Mouse (Mus musculus): ENCODE data around the gene Med15. TPM values are rescaled to one million over a fixed set of nuclear protein-coding genes. Genes with fewer than 3 reads are reported as not detected.
A peak's percentile ranks its signal among the peaks of the same experiment; 100 is the strongest.

The Med15 gene
- total RNA-seq (2018; cell fraction: chromatin; rRNA removed) = 100 to 1,000 TPM; 434 to 641 (median 506) TPM
- total RNA-seq (2018; cell fraction: cytosol; rRNA removed) = 100 to 1,000 TPM in 4 of 26 experiments, 10 to 100 TPM in 22; 68.7 to 119 (median 91.8) TPM
- total RNA-seq (2018; cell fraction: nucleus; rRNA removed) = 100 to 1,000 TPM; 187 to 438 (median 262) TPM
- 71.7 to 97.8 TPM (median 80.8 TPM) in 3 replicates for polyA plus RNA-seq (2018)

GRCm38 (mm10) chr16:17732841-17733340 is at the start of gene Med15:
TSS of gene Med15 (minus strand) at chr16:17732891.
- no peak within 1 kb of the TSS for H3K27ac ChIP-seq
- no peaks in the 10 kb centered on the region for H3K79me2 ChIP-seq (ENCODE audit: inconsistent target)
- no peaks in the 10 kb centered on the region for H3K36me3 ChIP-seq (ENCODE audit: inconsistent target)
- WGBS (ENCODE audit: missing documents) = 33% methylated on average over 2 of the region's 3 CpGs
- no peak within 1 kb of the TSS for H3K4me3 ChIP-seq (ENCODE audit: inconsistent target)

GRCm38 (mm10) chr16:17779692-17780091 is 47.0 kb upstream of the Med15 start:
- WGBS (ENCODE audit: missing documents) = 100% methylated on average over 1 of the region's 1 CpGs
- H3K4me3 ChIP-seq (ENCODE audit: inconsistent target) = no peak overlapping the region
- H3K27ac ChIP-seq = no peak overlapping the region
- no peaks in the 10 kb centered on the region for H3K36me3 ChIP-seq (ENCODE audit: inconsistent target)
- H3K79me2 ChIP-seq (ENCODE audit: inconsistent target) = no peaks in the 10 kb centered on the region

GRCm38 (mm10) chr16:17778223-17778622 is 45.5 kb upstream of the Med15 start:
- no peaks in the 10 kb centered on the region for H3K79me2 ChIP-seq (ENCODE audit: inconsistent target)
- H3K4me3 ChIP-seq (ENCODE audit: inconsistent target) = no peak overlapping the region
- WGBS (ENCODE audit: missing documents) = 77% methylated on average over 4 of the region's 4 CpGs
- no peaks in the 10 kb centered on the region for H3K36me3 ChIP-seq (ENCODE audit: inconsistent target)
- H3K27ac ChIP-seq = no peak overlapping the region

DNA sequence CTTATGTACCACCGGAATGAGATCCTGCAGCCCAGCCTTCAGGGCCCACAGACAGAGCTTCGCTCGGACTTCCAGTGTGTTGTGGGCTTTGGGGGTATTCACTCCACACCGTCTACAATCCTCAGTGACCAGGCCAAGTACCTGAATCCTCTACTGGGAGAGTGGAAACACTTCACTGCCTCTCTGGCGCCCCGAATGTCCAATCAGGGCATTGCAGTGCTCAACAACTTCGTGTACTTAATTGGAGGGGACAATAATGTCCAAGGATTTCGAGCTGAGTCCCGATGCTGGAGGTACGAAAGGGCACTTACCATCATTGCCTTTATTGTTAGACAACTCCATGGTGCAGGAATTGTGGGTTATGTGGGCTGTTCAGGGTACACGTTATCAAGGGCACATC is 44.1 kb upstream of the Med15 start:
- Histone ChIP-seq H3K4me3 (ENCODE audit: inconsistent target) (no peak overlapping the region), H3K27ac (no peak overlapping the region), H3K36me3 (ENCODE audit: inconsistent target) (peaks cover under 1% of the 10 kb centered on the region; the same call in 1 of the 2 replicates), H3K79me2 (ENCODE audit: inconsistent target) (no peaks in the 10 kb centered on the region)
- WGBS (ENCODE audit: missing documents) = 80% methylated on average over 11 of the region's 11 CpGs

DNA sequence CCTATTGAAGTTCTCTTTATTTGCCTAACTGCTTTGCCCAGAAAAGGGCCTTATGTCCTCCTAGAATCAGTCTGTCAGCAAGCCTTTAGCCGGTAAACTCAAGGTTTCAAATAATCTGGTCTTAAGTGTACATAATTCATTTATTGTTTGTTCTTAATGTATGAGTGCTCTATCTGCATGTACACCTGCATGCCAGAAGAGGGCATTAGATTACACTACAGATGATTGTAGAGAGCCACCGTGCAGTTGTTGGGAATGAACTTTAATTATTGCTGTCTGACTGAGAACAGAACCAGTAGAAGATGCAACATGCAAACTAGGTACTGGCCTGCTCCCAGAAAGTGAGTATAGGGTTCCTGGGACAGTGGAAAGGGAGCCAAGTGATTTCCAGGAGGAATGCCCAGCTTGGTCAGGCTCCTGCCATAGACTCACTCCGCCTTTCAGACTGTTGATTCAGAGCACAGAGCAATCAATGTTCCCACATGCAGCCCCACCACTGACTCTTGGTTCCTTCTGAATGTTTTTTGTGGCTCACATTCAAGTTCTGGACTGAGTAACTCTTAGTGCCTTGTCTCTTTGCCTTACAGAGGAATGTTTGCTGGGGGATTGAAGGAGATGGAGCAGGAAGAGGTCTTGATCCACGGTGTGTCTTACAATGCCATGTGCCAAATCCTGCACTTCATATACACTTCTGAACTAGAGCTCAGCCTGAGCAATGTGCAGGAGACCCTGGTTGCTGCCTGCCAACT is 38.6 kb upstream of the Med15 start:
- Histone ChIP-seq H3K27ac (no peak overlapping the region), H3K4me3 (ENCODE audit: inconsistent target) (no peak overlapping the region), H3K36me3 (ENCODE audit: inconsistent target) (peaks cover 2% of the 10 kb centered on the region; the same call in 1 of the 2 replicates), H3K79me2 (ENCODE audit: inconsistent target) (no peaks in the 10 kb centered on the region)
- 75% methylated on average over 4 of the region's 4 CpGs for WGBS (ENCODE audit: missing documents)

- peaks cover 2% of the 10 kb centered on the region; the same call in 1 of the 2 replicates for H3K36me3 ChIP-seq (ENCODE audit: inconsistent target)
- WGBS (ENCODE audit: missing documents) = 68% methylated on average over 7 of the region's 7 CpGs
- no peak overlapping the region for H3K4me3 ChIP-seq (ENCODE audit: inconsistent target)
These were observed 36.1 kb upstream of the Med15 start for GRCm38 (mm10) chr16:17768834-17769233.

DNA sequence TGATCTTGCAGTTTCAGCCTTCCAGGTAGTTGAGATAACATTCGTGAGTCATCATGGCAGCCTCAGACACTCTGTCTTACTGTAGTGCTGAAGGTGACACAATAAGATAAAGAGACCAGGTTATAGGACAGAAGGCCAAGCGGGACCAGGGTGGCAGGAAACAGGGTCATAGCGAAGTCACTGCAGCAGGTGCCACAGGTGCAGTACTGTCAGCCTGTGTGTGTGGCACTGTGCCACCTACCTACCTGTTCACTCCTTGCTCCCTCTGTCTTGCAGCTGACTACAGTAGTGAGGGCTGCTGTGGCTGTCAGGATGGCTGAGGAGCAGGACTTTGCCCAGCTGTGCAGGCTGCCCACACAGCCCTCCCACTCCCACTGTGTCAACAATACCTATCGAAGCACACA is 31.4 kb upstream of the Med15 start:
- no peaks in the 10 kb centered on the region for H3K36me3 ChIP-seq (ENCODE audit: inconsistent target)
- no peak overlapping the region for H3K4me3 ChIP-seq (ENCODE audit: inconsistent target)
- 98% methylated on average over 4 of the region's 4 CpGs for WGBS (ENCODE audit: missing documents)
- H3K79me2 ChIP-seq (ENCODE audit: inconsistent target) = no peaks in the 10 kb centered on the region
- H3K27ac ChIP-seq = no peak overlapping the region

More at GRCm38 (mm10) chr16:17768834-17769233, 36.1 kb upstream of the Med15 start:
- no peaks in the 10 kb centered on the region for H3K79me2 ChIP-seq (ENCODE audit: inconsistent target)
- H3K27ac ChIP-seq = no peak overlapping the region

GRCm38 (mm10) chr16:17761074-17761473 is 28.4 kb upstream of the Med15 start:
- WGBS (ENCODE audit: missing documents) = 40% methylated on average over 1 of the region's 1 CpGs

DNA sequence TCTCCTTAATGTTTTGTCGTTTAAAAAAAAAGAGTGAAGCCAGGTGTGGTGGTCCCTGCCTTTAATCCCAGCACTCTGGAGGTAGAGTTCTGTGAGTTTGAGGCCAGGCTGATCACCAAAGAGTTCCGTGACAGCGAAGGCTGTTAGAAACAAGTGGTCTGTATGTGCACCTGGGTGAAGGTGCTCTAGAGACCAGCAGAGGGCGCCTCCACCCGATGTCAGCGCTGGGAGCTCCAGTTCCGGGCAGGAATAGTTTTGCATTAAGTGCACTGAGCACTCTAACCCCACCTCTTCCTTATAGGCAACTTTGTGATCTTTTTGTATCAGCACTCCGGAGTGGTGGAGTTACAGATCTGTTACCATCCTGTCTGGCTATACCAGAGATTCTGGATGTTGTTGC is 28.0 kb upstream of the Med15 start:
- no peaks in the 10 kb centered on the region for H3K36me3 ChIP-seq (ENCODE audit: inconsistent target)
- H3K27ac ChIP-seq = no peak overlapping the region
- no peak overlapping the region for H3K4me3 ChIP-seq (ENCODE audit: inconsistent target)
- 75% methylated on average over 8 of the region's 8 CpGs for WGBS (ENCODE audit: missing documents)
- no peaks in the 10 kb centered on the region for H3K79me2 ChIP-seq (ENCODE audit: inconsistent target)

More at GRCm38 (mm10) chr16:17761074-17761473, 28.4 kb upstream of the Med15 start:
- Histone ChIP-seq H3K79me2 (ENCODE audit: inconsistent target) (no peaks in the 10 kb centered on the region), H3K36me3 (ENCODE audit: inconsistent target) (no peaks in the 10 kb centered on the region), H3K4me3 (ENCODE audit: inconsistent target) (no peak overlapping the region), H3K27ac (no peak overlapping the region)

- H3K4me3 ChIP-seq (ENCODE audit: inconsistent target) = peak overlapping the region; percentile 13; the same call in 1 of the 2 replicates
- H3K27ac ChIP-seq = no peak overlapping the region
- WGBS (ENCODE audit: missing documents) = 6% methylated on average over 54 of the region's 54 CpGs
- H3K36me3 ChIP-seq (ENCODE audit: inconsistent target) = no peaks in the 10 kb centered on the region
- H3K79me2 ChIP-seq (ENCODE audit: inconsistent target) = no peaks in the 10 kb centered on the region
These were observed 27.2 kb upstream of the Med15 start for GRCm38 (mm10) chr16:17759813-17760321.

- Histone ChIP-seq H3K36me3 (ENCODE audit: inconsistent target) (no peaks in the 10 kb centered on the region), H3K4me3 (ENCODE audit: inconsistent target) (peak within 1 kb of the TSS; percentile 19; the same call in 1 of the 2 replicates), H3K79me2 (ENCODE audit: inconsistent target) (no peaks in the 10 kb centered on the region), H3K27ac (no peak within 1 kb of the TSS)
- 1% methylated on average over 24 of the region's 28 CpGs for WGBS (ENCODE audit: missing documents)
These were observed 26.7 kb upstream of the Med15 start, which contains the start of gene Klhl22 for GRCm38 (mm10) chr16:17759344-17759773. TSS of gene Klhl22 (plus strand) at chr16:17759618.

DNA sequence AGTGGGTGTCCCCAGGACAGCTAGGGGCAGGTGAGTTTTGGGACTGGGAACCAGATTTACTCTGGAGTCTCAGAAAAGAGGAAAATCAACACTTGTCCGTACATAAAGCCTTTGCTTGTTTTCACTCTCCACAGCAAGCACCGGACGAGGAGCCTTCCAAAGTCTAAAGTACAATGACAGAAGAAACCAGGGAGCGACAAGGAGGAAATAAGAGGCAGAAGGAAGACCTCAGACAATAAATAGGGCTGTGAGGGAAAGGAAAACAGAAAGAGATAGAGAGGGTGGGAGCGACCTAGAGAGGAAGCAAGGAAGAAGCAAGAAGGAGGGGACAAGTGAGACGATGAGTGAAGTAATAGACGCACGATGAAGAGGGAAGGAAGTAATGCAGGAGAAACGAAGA is 26.2 kb upstream of the Med15 start:
- WGBS (ENCODE audit: missing documents) = 34% methylated on average over 9 of the region's 9 CpGs
- H3K4me3 ChIP-seq (ENCODE audit: inconsistent target) = peak overlapping the region; percentile 19; the same call in 1 of the 2 replicates
- H3K36me3 ChIP-seq (ENCODE audit: inconsistent target) = no peaks in the 10 kb centered on the region
- no peak overlapping the region for H3K27ac ChIP-seq
- no peaks in the 10 kb centered on the region for H3K79me2 ChIP-seq (ENCODE audit: inconsistent target)

GRCm38 (mm10) chr16:17757756-17758155 is 25.1 kb upstream of the Med15 start:
- no peak overlapping the region for H3K27ac ChIP-seq
- H3K4me3 ChIP-seq (ENCODE audit: inconsistent target) = no peak overlapping the region
- 86% methylated on average over 1 of the region's 1 CpGs for WGBS (ENCODE audit: missing documents)
- H3K36me3 ChIP-seq (ENCODE audit: inconsistent target) = no peaks in the 10 kb centered on the region
- no peaks in the 10 kb centered on the region for H3K79me2 ChIP-seq (ENCODE audit: inconsistent target)

DNA sequence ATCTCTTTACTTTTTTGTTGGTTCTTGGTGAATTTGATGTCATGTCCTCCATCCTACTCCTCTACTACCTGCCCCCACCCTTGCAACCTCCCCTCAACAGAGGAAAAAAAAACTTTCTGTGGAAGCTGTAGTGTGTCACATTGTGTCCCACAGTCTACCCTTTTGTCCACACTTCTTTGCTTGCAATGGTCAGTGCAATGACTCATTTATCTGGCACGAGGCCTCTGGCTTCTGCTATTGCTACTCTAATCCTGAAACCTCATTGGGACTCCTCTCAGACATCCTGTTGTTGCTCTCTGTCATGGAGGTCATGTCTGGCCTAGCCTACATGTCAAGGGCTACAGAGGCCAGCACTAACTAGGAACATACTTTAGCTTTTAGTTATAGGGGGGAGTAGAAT is 21.0 kb upstream of the Med15 start:
- H3K27ac ChIP-seq = no peak overlapping the region
- H3K4me3 ChIP-seq (ENCODE audit: inconsistent target) = no peak overlapping the region
- no peaks in the 10 kb centered on the region for H3K79me2 ChIP-seq (ENCODE audit: inconsistent target)
- WGBS (ENCODE audit: missing documents) = 63% methylated on average over 1 of the region's 1 CpGs
- no peaks in the 10 kb centered on the region for H3K36me3 ChIP-seq (ENCODE audit: inconsistent target)

DNA sequence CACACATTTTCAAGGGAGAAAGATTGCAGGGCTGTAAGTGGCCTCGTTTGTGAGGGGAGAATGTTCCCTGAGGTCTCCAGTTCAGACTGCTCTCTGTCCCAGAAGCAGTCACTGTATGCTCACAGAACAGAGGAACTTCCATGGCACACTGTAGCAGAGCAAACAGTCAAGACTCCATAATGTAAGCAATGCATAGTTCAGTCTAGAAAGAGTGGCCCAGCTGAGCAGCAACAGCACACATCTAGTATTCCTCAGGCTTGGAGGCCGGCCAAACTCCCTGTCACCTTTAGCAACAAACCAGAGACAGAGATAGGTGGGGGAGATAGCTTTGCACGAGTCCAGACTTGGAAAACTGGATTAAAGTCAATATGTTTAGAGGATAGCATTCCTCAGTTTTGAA is 20.3 kb upstream of the Med15 start:
- Histone ChIP-seq H3K4me3 (ENCODE audit: inconsistent target) (no peak overlapping the region), H3K36me3 (ENCODE audit: inconsistent target) (no peaks in the 10 kb centered on the region), H3K27ac (no peak overlapping the region), H3K79me2 (ENCODE audit: inconsistent target) (no peaks in the 10 kb centered on the region)
- 58% methylated on average over 3 of the region's 3 CpGs for WGBS (ENCODE audit: missing documents)

Data from macrophage (primary cell).